Mouse (Mus musculus) neutrophil, adult 5-6 weeks (primary cell): ENCODE measurements around the gene Tmtc4. TPM values are rescaled to one million over a fixed set of nuclear protein-coding genes. Genes with fewer than 3 reads are reported as not detected.

Experiments used
- ATAC-seq: fragments of 151-379, 151-347 bp; 2 replicates; pipeline ENCODE4 v1.8.0; 2017; ENCODE audit warnings: mild to moderate bottlenecking, moderate TSS enrichment; ENCODE audit not compliant: insufficient number of reproducible peaks, poor library complexity, low FRiP score, severe bottlenecking; ENCODE audit errors: extremely low read depth
- total RNA-seq: library from RNA; stranded (forward); fragments of 200-1000 nt; gene quantifications from 2 replicates; pipeline ENCODE4 v1.2.3, GENCODE M21; 2017

The Tmtc4 gene
- total RNA-seq = 4.1 and 7.0 TPM in 2 replicates

DNA sequence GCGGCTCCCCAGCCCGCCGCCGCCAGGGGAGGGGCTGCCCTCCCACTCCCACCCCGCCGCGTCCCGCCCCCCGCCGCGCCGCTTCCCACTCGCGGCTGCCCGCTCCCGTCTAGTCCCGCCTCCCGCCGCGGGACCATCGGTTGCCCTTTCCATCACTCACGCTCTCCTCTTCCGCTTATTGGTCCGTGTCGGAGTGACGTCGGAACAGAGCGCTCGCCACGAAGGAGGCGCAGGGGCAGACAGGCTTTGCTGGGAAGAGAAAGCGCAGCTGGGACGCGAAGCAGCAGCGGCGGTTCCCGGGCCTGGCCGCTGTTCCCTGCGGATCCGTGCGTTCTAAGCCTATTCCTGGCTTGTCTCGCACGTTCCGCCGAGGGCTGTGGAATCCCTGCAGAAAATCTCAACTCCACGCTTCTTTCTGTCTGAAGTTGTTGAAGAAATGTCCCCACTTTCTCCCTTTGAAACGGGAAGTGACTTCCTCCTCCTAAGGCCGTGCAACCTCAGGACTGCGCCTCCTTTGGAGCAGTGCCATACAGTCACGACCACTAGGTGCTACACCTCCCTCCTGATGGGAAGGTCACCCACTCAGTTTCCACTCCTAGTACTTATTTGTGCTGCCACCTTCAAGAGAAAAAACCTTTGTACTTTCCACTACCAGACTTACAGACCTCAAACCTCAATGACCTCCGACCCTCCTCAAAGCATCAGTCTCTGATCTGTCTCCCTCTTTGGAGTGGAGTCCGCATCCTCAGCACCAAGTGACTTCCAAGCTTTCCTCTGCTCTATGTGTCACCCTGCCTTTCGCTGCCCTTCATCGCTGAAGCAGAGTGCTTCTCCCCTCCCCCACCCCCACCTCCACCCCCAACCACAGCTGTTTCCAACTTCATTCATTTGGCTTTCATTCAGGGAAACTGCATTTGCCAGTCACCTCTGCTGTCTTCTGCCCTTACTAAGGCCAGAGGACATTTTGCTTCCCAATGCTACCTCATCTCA is at the start of gene Tmtc4:
Tmtc4 (minus strand) TSS at position 810 of the 990 bp plus-strand sequence.
- ATAC-seq = peak; percentile 95

DNA sequence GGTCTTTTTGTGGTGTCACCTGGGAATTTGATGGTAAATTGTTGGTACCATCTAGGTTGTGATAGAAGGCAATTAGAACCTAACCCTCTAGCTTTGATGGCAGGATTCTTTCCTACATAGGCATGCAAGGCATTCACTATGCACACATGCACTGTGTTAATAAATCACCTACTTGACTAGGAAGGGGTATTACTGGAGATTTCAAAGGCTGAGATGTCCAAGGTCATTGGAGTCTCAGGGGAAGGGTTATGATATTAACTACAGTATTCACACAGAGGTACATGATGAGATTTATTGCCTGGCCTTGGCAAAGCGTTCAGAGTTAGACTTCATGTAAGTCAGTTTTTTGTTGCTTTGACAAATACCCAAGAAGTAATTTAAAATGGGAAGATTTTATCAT is 48.6 kb upstream of the Tmtc4 start:
- no peak for ATAC-seq

DNA sequence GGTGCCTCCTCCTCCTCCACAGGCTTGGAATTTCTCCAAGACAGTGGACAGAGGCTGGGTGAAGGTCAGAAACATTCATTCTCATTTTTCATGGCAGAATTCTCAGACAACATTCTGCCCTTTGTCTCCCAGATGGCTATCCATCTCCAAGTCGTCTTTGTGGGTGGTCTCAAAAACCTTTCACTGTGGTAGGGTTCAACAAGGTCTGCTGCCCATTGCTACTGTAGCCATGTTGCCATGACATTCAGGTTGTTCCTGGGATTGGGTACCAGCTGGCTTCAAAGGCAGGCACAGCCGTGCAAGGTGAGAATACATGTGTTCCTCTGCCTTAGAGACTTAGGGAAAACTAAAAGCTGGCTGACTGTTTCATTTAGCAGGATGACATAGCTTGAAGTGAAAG is 44.0 kb upstream of the Tmtc4 start:
- ATAC-seq = no peak

DNA sequence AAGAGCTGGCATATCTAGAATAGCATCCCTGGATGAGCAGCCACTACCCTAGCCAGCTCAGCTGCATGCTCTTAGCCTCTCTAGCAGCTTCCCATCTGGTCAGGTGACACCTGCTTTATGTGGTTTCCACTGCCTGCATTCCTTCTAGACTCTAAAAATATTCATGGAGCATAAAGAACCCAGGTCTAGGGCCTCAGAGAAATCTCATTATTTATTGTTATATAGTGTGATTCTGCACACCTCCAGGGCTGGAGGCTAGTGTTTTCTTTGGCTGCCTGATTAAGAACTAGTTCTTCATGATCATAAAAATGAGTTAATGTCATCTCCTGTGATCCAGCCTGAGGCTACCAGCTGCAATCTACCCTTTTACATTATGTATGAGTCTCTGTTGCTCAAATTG is 39.1 kb upstream of the Tmtc4 start:
- ATAC-seq = no peak

DNA sequence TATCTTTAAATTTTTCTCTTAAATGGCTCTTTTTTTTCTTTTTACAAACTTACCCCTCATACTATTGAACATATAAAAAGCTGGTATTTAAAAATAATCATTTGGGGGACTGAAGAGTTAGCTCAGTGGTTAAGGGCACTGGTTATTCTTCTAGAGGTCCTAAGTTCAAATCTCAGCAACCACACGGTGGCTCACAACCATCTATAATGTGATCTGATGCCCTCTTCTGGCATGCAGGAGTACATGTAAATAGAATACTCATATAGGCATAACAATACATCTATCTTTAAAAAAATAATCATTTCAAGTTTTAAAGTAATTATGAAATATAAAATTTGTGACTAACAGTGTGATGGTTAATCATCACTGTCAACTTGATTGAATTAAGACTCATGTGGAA is 32.5 kb upstream of the Tmtc4 start:
- no peak for ATAC-seq

DNA sequence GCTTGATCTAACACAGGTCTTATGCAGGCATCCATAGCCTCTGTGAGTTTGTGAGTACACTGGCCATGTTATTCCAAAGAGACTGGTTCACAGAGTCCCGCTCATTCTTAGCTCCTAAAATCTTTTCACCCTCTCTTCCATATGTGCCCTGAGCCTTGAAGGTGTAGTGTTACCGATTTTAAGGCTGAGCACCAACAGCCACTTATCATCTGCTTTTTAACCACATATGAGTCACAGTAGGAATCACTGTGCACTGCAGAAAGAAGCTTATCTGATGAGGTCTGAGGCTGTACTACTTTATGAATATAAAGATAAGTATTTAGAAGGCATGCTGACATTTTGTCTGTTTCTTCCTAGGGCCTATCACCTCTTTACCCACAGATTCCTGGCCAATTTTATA is 31.9 kb upstream of the Tmtc4 start:
- no peak for ATAC-seq

DNA sequence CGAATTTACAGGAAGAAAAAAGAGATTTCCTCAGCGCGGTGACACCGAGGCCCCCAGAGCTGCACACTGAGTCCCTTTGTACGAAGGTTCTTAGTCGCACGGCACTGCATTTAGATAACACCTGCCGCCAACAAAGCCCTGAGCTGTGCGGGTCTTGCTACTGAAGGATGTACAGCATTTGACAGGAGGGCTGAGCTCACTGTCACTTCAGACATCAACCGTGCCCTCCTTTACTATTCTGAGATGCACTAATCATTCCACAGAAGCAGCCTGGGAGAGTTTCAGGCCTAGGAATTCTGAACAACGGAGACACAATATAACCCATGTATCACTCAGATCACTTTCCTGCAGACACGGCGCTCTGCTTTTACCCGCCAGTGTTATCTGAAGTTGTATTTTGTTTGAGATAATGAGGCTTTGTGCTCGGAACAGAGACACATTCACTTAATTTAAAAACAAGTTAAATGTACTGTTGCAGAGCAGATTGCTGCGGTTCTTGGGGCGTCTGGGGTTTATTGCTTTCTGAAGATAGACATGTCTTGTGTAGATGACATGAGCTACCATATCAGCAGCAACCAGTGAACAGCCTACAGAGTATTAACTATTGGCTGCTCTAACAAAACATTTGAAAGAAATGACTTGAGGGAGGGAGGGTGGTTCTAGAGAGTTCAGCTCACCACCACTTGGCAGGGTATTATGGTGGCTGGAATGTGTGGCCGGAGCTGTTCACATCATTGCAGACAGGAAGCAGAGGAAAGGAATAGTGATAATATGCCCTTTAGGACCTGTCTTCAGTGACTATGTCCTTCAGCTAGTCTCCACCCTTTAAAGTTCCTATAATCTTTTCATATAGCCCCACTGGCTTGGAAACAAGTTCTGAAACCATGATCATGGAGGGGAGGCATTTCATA is 25.5 kb upstream of the Tmtc4 start:
- no peak for ATAC-seq

DNA sequence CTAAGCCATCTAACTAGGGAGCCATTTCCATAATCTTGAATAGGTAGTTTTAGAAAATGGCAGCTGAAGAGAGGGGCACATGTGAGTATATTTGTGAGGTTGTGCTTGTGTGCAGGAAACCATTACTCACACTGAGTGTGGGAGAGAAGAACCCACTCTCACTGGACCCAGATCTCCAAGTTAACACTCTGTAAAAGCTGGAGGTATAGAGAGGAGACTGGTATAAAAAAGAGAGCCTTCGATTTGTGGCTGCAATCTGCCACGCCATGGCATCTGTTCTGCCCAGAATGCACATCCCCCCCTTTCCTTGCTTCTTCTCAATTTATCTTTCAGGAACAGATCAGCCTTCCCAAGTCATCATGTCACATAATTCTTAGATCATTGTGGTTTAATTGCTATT is 24.8 kb upstream of the Tmtc4 start:
- no peak for ATAC-seq

DNA sequence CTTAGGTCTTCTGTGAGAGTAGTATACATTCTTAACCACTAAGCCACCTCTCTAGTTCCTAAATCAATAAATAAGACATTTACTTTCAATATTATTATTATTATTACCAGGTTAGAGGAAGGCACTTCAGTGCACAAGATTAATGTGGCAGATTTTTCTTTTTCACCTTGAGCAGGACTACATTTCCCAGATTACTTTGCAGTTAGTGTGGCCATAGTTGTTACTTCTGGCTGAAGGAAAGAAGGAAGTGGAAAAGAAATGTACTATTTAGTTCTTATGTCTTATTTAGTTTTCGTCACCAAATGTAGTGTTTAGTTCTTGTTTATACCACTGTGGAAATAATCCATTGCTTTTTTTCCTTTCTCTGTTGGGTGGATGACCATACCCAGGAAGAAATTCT is 19.9 kb upstream of the Tmtc4 start:
- ATAC-seq = no peak

DNA sequence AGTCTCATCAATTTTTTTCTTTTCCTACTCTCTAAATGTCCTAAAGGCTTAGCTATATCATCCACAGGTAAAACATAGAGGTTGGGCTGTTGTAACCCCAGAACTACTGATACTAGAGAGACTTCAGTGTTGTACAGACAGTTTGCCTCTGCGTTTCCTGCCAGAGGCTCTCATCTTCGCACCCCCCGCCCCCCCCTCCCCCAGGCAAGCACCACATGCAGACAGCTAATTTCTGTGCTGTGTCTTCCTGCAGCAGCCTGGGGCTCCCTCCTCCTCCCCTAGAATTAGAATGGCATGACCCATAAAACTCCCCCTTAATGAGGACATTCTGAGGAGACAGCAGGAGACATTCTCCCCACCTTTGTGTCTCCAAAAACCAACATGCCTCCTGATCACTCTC is 17.6 kb upstream of the Tmtc4 start:
- no peak for ATAC-seq

DNA sequence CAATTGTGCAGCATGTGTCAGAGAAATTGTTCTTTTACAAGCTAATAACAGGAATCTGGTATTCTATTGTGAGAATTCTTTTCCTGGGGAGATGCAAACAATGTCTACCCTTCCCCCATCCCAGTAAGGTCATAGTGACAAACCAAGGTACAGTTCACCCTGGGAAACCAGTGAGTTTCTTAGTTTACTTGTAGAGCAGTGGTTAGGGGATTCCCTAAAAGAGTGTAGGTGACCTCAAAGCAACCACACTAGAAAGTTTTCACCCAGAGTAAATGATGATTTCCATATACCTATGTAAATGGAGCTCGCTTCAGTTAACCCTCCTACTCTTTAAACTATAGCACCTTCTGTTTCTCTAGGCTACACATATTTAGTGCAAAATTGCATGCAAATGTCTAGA is 13.6 kb upstream of the Tmtc4 start:
- ATAC-seq = 0 out of 2 replicates have a peak, but pooled peaks have one; percentile 9

DNA sequence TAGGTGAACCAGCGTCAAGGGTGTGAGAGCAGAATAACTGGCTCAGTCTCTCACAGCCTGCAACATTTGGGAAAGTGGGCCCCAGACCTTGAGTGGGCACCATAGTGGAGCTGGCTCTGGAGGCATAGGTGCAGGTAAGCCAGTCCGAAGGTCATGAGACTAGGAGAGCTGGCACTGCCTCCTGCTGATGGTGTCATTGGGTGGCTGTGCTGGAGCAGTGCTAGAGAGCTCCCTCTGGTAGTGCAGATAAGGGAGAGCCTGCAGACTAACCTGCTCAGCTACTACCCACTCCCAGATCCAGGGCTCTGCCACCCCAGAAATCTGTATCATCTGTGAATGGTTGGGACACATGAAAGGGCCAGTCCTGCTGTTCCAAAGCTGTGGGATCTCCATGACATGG is 10.1 kb upstream of the Tmtc4 start:
- ATAC-seq = no peak

DNA sequence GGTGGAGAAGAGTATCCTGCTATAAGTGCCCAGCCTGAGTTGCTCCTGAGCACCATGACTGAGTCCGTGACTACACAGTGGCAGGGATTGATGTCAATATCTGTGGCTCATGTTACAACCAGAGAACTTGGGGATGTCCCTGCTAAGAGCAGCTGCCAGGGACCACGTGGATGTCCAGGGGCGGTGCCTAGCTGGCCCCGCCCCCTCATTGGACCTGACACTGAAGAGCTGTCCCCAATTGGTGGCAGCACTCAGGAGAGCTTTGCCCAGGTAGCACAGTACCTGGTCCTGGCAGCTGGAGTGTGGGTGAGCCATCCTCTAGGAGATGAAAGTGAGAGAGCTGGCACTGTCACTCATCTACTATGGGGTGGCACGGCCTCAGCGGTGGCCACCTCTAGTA is 9.1 kb upstream of the Tmtc4 start:
- ATAC-seq = no peak

DNA sequence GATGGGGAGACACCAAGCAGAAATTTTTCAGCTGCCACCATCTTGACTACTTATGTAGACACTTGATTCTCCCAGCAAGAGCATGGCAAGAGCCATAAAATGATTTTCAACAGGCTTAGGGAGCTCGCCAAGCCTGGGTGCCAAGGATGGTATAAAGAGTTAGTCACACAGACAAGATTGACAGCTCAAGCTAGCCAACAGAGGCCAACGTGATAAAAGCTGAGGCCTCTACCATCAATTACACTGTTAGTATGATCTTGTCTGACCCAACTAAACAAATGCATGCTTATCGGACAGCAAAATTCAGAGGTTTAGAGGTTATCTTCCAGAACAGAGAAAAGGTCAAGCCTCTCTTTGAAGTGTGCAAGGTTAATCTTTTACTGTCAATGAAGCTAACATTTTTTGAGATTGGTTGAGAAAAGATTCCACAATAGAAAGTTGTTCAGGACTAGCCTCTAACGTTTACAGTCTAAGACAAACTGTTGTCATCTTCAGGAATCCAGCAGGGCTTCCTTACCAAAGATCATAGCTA is 6.8 kb upstream of the Tmtc4 start:
- ATAC-seq = no peak

DNA sequence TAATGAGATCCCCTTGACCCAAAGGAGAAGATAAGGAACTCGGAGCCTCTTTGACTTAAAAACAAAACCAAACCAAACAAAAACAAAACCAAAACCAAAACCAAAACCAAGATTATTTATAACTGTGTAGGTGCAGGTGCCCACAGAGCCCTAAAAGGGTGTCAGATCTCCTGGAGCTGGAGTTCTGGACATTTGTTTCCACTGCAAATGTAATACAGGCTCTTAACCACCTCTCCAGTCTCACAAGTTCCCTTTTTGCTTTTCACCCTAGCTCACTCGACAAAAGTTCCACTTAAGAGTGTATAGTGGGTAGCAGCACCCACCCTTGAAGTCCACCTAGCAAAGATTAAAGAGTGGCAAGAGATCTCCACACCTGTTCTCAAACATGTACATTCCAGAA is 2.6 kb upstream of the Tmtc4 start:
- ATAC-seq = no peak

DNA sequence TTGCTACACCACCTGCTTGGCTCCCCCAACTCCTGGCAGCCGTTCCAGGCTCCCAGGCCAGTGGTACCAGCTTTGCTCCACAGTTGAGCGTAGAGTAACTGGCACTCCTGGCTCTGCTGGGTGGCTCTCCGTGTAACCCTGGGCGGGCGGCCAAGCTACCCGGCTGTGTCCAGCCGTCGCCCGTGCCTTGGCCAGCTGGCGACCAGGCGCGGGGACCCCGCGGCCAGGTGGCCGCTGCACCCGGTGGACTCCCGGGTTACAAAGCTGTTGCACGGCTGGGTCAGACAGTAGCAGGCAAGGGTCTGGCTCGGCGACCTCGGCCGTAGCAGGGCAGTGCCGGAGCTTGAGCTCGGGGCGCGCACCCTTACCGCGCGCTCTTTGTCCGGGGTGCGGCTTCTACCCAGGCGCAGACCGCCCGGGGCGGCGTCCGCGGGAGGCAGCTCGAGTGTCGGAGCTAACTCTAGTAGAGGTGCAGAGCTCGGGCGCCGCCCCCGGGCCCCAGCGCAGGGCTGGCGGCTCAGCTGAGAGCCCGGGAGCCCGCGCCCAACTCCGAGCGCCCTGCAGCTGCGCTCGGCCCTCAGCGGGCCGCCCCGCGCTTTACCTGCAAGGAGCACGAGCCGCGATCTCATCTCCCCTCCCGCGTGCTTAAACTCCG is 1.1 kb downstream of the Tmtc4 start:
- ATAC-seq = peak; percentile 25

DNA sequence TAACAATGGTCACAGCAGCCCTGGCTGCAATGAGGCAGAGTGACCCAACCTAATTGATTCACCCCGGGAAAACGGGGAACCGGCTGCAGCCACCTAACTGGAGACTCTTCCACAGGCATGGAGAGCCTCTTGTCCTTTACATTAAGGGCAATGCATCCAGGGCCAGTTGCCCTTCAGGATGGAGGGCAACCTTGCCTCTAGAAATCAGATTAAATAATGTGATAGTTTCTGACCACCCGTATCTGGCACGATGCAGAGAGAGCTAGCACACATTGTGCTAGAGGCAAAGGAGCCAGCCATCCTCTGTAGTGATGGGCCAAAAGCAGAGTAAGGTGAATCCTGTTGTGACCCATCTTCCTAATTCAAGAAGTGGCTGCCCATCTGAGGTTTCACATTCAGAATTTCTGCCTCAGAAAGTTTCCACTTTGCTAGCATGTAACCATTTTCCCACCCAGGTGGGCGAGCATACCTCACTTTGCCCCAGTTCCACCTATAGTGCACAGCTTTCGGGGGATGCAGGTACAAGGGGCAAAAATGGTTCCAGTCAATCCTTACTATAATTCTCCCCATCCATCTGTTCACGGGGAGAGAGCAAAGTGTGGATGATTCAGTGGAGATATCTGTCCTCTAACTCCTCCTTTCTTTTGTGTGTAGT is 1.9 kb downstream of the Tmtc4 start:
- ATAC-seq = no peak

DNA sequence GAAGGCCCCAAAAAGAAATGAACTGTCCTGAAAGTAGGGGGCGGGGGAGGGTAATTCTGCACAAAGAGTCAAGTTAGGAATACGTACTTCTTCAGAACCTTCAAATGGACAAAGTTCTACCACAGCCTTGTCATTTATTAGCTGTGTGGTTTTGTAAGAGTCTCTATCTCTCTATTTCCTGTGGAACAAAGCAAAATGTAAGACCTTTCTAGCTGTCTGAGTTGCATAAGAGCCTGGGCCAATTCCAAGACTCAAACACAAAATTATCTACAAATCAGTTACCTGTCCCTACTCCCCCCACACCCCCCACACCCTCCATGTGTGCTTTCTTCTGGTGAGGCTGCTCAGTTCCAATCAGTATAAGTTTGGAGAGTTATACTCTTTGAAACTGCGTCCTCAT is 5.0 kb downstream of the Tmtc4 start:
- ATAC-seq = no peak

DNA sequence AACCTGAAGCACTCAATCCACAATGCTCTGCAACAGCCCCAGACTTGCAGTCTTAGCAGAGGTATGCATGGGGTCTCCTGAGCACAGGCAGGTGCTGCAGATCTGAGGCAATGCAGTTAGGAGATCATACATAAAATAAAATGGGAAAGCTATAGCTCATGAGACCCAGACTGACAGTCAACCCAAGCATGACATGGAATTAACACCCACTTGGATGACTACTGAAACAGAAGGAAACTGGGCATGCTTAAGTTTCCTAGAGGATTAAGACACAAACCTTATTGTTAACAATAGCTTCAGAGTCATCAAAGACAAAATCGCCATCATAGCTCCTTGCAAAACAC is 6.1 kb downstream of the Tmtc4 start:
- ATAC-seq = no peak
